In the genomic region with DNA sequence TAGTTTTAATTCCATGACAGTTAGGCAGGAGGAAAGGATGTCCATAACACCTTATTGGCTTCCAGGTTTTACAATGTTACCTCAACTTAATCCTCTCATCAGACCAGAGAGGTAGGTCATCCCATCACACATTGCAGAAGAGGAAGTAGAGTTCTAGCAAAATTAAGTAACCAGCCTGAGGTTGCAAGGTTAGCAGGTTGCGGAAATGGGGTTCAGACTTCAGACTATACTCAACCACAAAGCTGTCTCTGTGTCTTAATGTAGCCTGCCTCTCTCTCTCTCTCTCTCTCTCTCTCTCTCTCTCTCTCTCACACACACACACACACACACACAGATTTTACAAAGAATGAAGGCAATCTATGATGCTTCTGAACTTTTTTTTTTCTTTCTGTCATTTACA, we compare ENCODE assay signal across 23 mouse cellular contexts. TPM values are rescaled to one million over a fixed set of nuclear protein-coding genes. Genes with fewer than 3 reads are reported as not detected.
DNase-seq lines count a peak whose midpoint lies in the region; ATAC-seq lines count a peak whose summit lies in the region.
"Had no signal": no experiment of that assay in that cellular context is flagged by ENCODE, and none has a peak within 500 bp of the region (broad histone marks: within the 10 kb centered on the region; RNA-seq: fewer than 3 reads in every experiment).

No protein-coding gene starts in this region.

- H3K36me3 ChIP-seq in splenic B cell, adult 2 months (ENCODE audit: control insufficient read depth, insufficient read depth, low read length, poor library complexity, severe bottlenecking), result no peaks in the 10 kb centered on the region
- H3K36me3 ChIP-seq: embryonic facial prominence, embryonic 12.5 days; heart, embryonic 10.5 days; limb, embryonic 12.5 days; midbrain, embryonic 15.5 days had no signal

- peak; percentile 27 for DNase-seq in lung, postnatal 36 days
- DNase-seq in lung, adult 18-20 months, result no peak
- DNase-seq in T-cell, adult 2 months (ENCODE audit: low spot score), result peak; percentile 28
- DNase-seq in splenic B cell, adult 2 months (ENCODE audit: low read depth, low spot score), result peak; percentile 65
- no peak for DNase-seq in urinary bladder, postnatal 4 days (ENCODE audit: low spot score in 2 of 2)
- DNase-seq in retina, postnatal 1 day, result no peak
- DNase-seq: adrenal gland, postnatal 36 days; cerebellum, adult 8-10 months; gastrocnemius, postnatal 14 days; kidney, adult 2 months; kidney, postnatal 25 days; right cerebral cortex, adult 18-20 months had no signal

- ATAC-seq in inflammation-experienced regulatory T-cells, adult 6 months, result peak; percentile 79
- ATAC-seq: forebrain, embryonic 14.5 days; midbrain, embryonic 15.5 days had no signal

- H3K27me3 ChIP-seq in splenic B cell, adult 2 months (ENCODE audit: control insufficient read depth, insufficient read depth, low read length, poor library complexity, severe bottlenecking), result no peaks in the 10 kb centered on the region
- H3K27me3 ChIP-seq: embryonic facial prominence, embryonic 12.5 days; limb, embryonic 12.5 days; midbrain, embryonic 15.5 days had no signal

RNA-seq across cellular contexts. Expression of a gene that starts 4.2 kb away (rescaled TPM):
- under 1 TPM in 1 of 3 experiments, not detected in 2; 0.17 TPM for polyA plus RNA-seq in inflammation-experienced regulatory T-cells, adult 6 months (2017; shearing (Covaris generic))
- polyA plus RNA-seq: C2C12; erythroblast, embryonic 14.5 days; kidney, adult 2 months; limb, embryonic 12.5 days; lung, embryonic 16.5 days; stomach, embryonic 14.5 days had no signal

RNA-seq across cellular contexts. Expression of a gene that starts 16.9 kb away (rescaled TPM):
- 10 to 100 TPM in 1 of 3 experiments, 1 to 10 TPM in 2; 3.2 to 46.2 (median 5.8) TPM for polyA plus RNA-seq in inflammation-experienced regulatory T-cells, adult 6 months (2017; shearing (Covaris generic))

RNA-seq across cellular contexts. Expression of a gene that starts 57.0 kb away (rescaled TPM):
- 1 to 10 TPM in 1 of 3 experiments, not detected in 2; 2.1 TPM for polyA plus RNA-seq in inflammation-experienced regulatory T-cells, adult 6 months (2017; shearing (Covaris generic))
- polyA plus RNA-seq: C2C12; embryonic facial prominence, embryonic 12.5 days; erythroblast, embryonic 14.5 days; forebrain, embryonic 14.5 days; heart, embryonic 10.5 days; hindbrain, embryonic 11.5 days; limb, embryonic 12.5 days; lung, embryonic 16.5 days; midbrain, embryonic 15.5 days had no signal

Comparison
In these comparisons a context has a peak if more than half of its experiments do, and no peak if none do; other contexts are left out.
1. DNase-seq: peak in lung, postnatal 36 days (single experiment), T-cell, adult 2 months (single experiment) and splenic B cell, adult 2 months (single experiment); none in lung, adult 18-20 months (0 of 2), urinary bladder, postnatal 4 days (0 of 2) and retina, postnatal 1 day (single experiment).